Mouse (Mus musculus): ENCODE data around the gene Layn. TPM values are rescaled to one million over a fixed set of nuclear protein-coding genes. Genes with fewer than 3 reads are reported as not detected.

The Layn gene
- polyA plus RNA-seq, 1 experiment from 2014 or later: 1.6 TPM

MicroRNAs within 50 kb of the gene (microRNA counts, 519-probe panel; counts per million panel counts)
- not detected for microRNA mmu-miR-34b-3p
- not detected for microRNA mmu-miR-34b-5p
- microRNA mmu-miR-34c: not detected

Other genes with a start within 250 kb of the Layn start
- gene Ppp2r1b, start 231.8 kb downstream of the Layn start, polyA plus RNA-seq (2014; fragmentation: Nextera tagmentation; extraction: Ambion mirVana): 105 and 118 TPM in 2 replicates
- gene Sik2, start 68.0 kb downstream of the Layn start, polyA plus RNA-seq (2014; fragmentation: Nextera tagmentation; extraction: Ambion mirVana): 14.3 and 15.0 TPM in 2 replicates
- gene Btg4, start 16.2 kb downstream of the Layn start, polyA plus RNA-seq (2014; fragmentation: Nextera tagmentation; extraction: Ambion mirVana): not detected in 2 replicates
- 0.88 and 1.5 TPM in 2 replicates for gene 4833427G06Rik, start 25.0 kb upstream of the Layn start, polyA plus RNA-seq (2014; fragmentation: Nextera tagmentation; extraction: Ambion mirVana)
- 0.08 TPM in 1 of 2 replicates, not detected in the other for gene Gm32742, start 88.4 kb upstream of the Layn start, polyA plus RNA-seq (2014; fragmentation: Nextera tagmentation; extraction: Ambion mirVana)
- gene Pou2af1, start 136.6 kb upstream of the Layn start, polyA plus RNA-seq (2014; fragmentation: Nextera tagmentation; extraction: Ambion mirVana): not detected in 2 replicates
- gene Colca2, start 201.5 kb upstream of the Layn start, polyA plus RNA-seq (2014; fragmentation: Nextera tagmentation; extraction: Ambion mirVana): 1.6 and 1.8 TPM in 2 replicates